Mouse (Mus musculus) liver, embryonic 16.5 days (tissue): Measurements from ENCODE around the gene Gm20696. TPM values are rescaled to one million over a fixed set of nuclear protein-coding genes. Genes with fewer than 3 reads are reported as not detected.

Experiments used
- ATAC-seq: fragments of 200-750 bp; cut with Nextera tagmentation; 2 replicates; pipeline ENCODE4 v1.8.0; 2017; ENCODE audit warnings: low read depth, mild to moderate bottlenecking, moderate number of reproducible peaks, moderate library complexity
- H3K27ac ChIP-seq: fragments of 300-500 bp; sonication (generic); 2 replicates; pipeline ENCODE4 v1.5.1; 2014; ENCODE audit warnings: mild to moderate bottlenecking, low read length
- H3K27me3 ChIP-seq: fragments of 300-500 bp; sonication (generic); 2 replicates; pipeline ENCODE4 v1.6.1; 2014; ENCODE audit warnings: low read depth, low read length, mixed read lengths; ENCODE audit not compliant: control insufficient read depth, insufficient read depth
- H3K36me3 ChIP-seq: fragments of 300-500 bp; sonication (generic); 2 replicates; pipeline ENCODE4 v1.6.1; 2014; ENCODE audit warnings: mild to moderate bottlenecking; ENCODE audit not compliant: control insufficient read depth, insufficient read depth
- H3K4me1 ChIP-seq: fragments of 300-500 bp; sonication (generic); 2 replicates; pipeline ENCODE4 v1.6.1; 2014; ENCODE audit warnings: low read depth, low read length, mixed read lengths; ENCODE audit not compliant: control insufficient read depth
- H3K4me2 ChIP-seq: fragments of 300-500 bp; sonication (generic); 2 replicates; pipeline ENCODE4 v1.6.1; 2014; ENCODE audit warnings: low read depth, low read length, mixed read lengths
- H3K4me3 ChIP-seq: fragments of 300-500 bp; sonication (generic); 2 replicates; pipeline ENCODE4 v1.5.1; 2014; ENCODE audit warnings: low read depth, mild to moderate bottlenecking, low read length
- H3K9ac ChIP-seq: fragments of 300-500 bp; sonication (generic); 2 replicates; pipeline ENCODE4 v1.6.1; 2014; ENCODE audit warnings: low read depth, low read length
- H3K9me3 ChIP-seq: fragments of 300-500 bp; sonication (generic); replicated peaks from 2 replicates; pipeline ENCODE4 v1.6.1; 2016; ENCODE audit warnings: low read length; ENCODE audit not compliant: control insufficient read depth
- WGBS: fragments of 180-500 bp; shearing (Covaris S2); extraction: QIAGEN DNeasy Blood & Tissue Kit; methylation state at CpG from one replicate; pipeline ENCODE4 v1.1.7; 2014; ENCODE audit not compliant: insufficient replicate concordance; 5-methylcytosine and 5-hydroxymethylcytosine counted together
- polyA plus RNA-seq: library from polyadenylated mRNA; unstranded; fragments of >200 nt; fragmentation: Nextera tagmentation; extraction: Ambion mirVana; gene quantifications from 2 replicates; pipeline ENCODE4 v1.2.1, GENCODE M21; 2015

Gene Gm20696
- polyA plus RNA-seq, 1 experiment from 2014 or later: 0.35 TPM

DNA sequence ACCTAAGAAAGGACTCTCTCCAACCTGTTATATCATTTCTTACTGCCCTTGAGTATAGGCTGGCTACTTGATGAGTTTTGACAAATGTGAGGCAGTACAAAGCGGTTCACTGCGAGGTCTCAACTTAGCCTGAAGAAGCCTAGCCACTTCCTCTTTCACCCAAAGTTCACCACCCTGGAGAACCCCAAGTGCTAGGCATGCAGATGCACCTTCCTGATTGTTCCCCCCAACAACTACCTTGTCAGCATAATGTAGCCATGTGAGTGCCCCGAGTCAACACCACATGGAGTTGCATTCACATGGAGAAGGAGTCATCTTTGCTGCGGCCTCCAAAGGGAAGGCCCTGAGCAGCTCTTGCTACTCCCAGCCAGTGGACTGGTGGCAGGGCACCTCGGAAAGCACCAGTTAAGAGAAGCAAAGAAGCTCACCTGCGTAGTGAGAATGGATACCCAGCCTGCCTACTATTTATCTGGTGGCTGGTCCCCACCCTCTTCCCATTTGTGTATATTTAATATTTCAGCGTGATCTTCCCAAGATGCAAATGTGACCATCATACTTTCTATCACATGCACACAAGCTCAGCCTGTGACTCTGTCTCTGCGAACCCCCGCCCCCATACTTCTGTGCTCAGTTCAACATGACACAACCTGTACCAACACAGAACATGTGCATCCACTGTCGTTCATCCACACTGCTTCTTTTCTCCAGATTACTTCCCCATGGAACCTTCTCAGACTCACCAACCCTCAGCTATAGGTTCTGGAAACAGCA, 424.8 kb downstream of the Gm20696 start:
- H3K36me3 ChIP-seq: no peaks in the 10 kb centered on the region
- no peak overlapping the region for H3K4me2 ChIP-seq
- ATAC-seq: no peak
- no peak overlapping the region for H3K9ac ChIP-seq
- no peak overlapping the region for H3K4me3 ChIP-seq
- 61% methylated on average over 10 of the region's 10 CpGs for WGBS
- no peaks in the 10 kb centered on the region for H3K9me3 ChIP-seq
- no peaks in the 10 kb centered on the region for H3K27me3 ChIP-seq
- H3K27ac ChIP-seq: no peak overlapping the region
- no peaks in the 10 kb centered on the region for H3K4me1 ChIP-seq

GRCm38 (mm10) chr6:99240764-99241163, 425.8 kb downstream of the Gm20696 start:
- no peaks in the 10 kb centered on the region for H3K9me3 ChIP-seq
- H3K4me1 ChIP-seq: no peaks in the 10 kb centered on the region
- no peaks in the 10 kb centered on the region for H3K36me3 ChIP-seq
- no peaks in the 10 kb centered on the region for H3K27me3 ChIP-seq
- no peak overlapping the region for H3K4me2 ChIP-seq
- ATAC-seq: no peak
- no peak overlapping the region for H3K4me3 ChIP-seq
- H3K27ac ChIP-seq: no peak overlapping the region
- H3K9ac ChIP-seq: no peak overlapping the region

DNA sequence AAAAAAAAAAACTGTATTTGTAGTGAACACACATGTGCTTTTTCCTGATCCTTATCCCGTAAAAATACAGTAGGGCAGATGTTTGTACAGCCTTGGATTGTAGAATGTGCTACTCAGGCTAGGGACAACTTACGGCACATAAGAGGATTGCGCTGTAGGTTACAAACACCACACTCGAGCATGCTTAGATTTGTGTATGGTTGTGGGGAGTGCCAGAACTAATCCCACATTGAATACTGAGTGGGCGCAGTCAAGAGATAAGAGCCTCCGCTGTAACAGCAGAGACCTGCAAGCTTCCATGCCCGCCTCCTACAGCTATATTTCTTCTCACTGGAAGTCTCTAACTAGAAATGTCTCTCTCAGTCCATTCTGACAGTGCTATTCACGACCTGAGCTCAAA, 431.0 kb downstream of the Gm20696 start:
- no peaks in the 10 kb centered on the region for H3K36me3 ChIP-seq
- H3K9ac ChIP-seq: no peak overlapping the region
- H3K4me1 ChIP-seq: no peaks in the 10 kb centered on the region
- no peak overlapping the region for H3K27ac ChIP-seq
- H3K4me3 ChIP-seq: no peak overlapping the region
- no peaks in the 10 kb centered on the region for H3K27me3 ChIP-seq
- ATAC-seq: no peak
- no peaks in the 10 kb centered on the region for H3K9me3 ChIP-seq
- WGBS: 41% methylated on average over 8 of the region's 8 CpGs
- H3K4me2 ChIP-seq: no peak overlapping the region

- Histone ChIP-seq H3K9ac (no peak overlapping the region), H3K4me1 (no peaks in the 10 kb centered on the region), H3K36me3 (no peaks in the 10 kb centered on the region), H3K9me3 (no peaks in the 10 kb centered on the region), H3K27ac (no peak overlapping the region), H3K27me3 (no peaks in the 10 kb centered on the region), H3K4me3 (no peak overlapping the region), H3K4me2 (no peak overlapping the region)
- no peak for ATAC-seq
- WGBS: 79% methylated on average over 10 of the region's 10 CpGs
Observed at GRCm38 (mm10) chr6:99233411-99233810, 433.2 kb downstream of the Gm20696 start.

DNA sequence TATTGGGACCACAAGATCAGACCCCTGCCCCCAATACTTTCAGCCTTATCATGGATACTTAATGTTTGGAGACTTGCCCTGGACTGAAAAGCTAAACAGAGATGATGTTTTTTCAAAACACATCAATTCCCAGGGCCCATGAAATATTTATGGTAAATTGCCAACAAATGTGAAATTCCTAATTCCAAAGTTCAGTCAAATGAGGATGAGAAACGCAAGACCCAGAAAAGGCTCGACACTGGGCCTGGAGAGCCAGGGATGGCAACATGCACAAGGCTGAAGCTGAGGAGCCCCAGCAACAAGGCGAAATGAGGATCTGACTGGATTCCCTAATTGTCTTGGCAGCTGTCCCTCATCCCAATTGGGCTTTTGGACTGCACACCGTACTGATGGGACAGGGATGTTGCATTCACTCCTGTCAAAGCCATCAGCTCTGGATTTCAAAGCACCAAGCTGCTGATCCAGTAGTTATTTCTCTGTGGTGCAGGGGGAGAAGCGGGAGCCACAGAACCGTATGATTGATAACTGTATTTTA, 438.2 kb downstream of the Gm20696 start:
- no peak overlapping the region for H3K27ac ChIP-seq
- WGBS: 75% methylated on average over 6 of the region's 6 CpGs
- H3K27me3 ChIP-seq: no peaks in the 10 kb centered on the region

GRCm38 (mm10) chr6:99221147-99221546, 445.4 kb downstream of the Gm20696 start:
- Histone ChIP-seq H3K4me1 (no peaks in the 10 kb centered on the region), H3K27ac (no peak overlapping the region), H3K4me2 (no peak overlapping the region), H3K36me3 (no peaks in the 10 kb centered on the region), H3K4me3 (no peak overlapping the region), H3K27me3 (no peaks in the 10 kb centered on the region), H3K9ac (no peak overlapping the region), H3K9me3 (no peaks in the 10 kb centered on the region)
- 72% methylated on average over 5 of the region's 5 CpGs for WGBS
- no peak for ATAC-seq

More for the DNA sequence above, 438.2 kb downstream of the Gm20696 start:
- H3K4me3 ChIP-seq: no peak overlapping the region
- no peak for ATAC-seq
- no peaks in the 10 kb centered on the region for H3K9me3 ChIP-seq
- H3K4me2 ChIP-seq: no peak overlapping the region
- H3K4me1 ChIP-seq: peaks cover 2% of the 10 kb centered on the region; the same call in 1 of the 2 replicates
- H3K9ac ChIP-seq: no peak overlapping the region
- H3K36me3 ChIP-seq: no peaks in the 10 kb centered on the region

DNA sequence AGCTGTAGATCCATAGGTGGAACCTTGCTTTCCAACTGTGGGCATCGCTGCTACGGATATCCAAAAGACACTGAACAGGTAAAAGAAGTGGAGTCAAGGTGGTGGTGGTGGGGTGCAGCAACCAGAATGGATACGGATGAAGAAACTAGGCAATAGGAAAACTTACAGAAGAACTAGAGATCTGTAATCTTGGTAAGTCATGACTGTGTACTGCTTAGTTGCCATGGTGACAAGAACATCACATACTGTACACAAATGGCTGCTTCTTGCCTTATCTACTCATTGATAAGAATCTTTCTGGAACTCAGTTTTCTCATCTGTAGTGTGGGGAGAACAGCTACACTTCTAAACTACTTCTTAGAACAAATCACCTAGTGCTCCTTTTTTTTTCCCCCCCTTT, 446.1 kb downstream of the Gm20696 start:
- Histone ChIP-seq H3K36me3 (no peaks in the 10 kb centered on the region), H3K27ac (no peak overlapping the region), H3K4me2 (no peak overlapping the region), H3K27me3 (no peaks in the 10 kb centered on the region), H3K9ac (no peak overlapping the region), H3K4me3 (no peak overlapping the region), H3K4me1 (no peaks in the 10 kb centered on the region), H3K9me3 (no peaks in the 10 kb centered on the region)
- no peak for ATAC-seq
- 83% methylated on average over 3 of the region's 3 CpGs for WGBS

DNA sequence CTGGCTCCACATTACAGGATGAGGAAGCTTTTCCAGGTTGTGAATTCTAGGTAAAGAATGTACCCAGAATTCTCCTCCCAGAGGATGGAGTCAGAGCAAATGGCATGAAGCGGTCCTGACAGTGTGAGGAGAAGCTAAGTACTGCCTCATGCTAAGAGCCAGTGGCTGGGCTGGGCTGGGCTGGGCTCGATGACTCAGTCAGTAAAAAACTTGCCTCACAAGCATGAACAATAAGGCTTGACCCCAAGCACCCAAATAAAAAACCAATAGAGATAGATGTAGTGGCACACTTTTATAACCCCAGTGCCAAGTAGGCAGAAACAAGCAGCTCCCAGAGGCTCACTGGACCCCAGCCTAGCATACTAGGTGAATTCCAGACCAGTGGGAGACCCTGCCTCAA, 448.8 kb downstream of the Gm20696 start:
- WGBS: 64% methylated on average over 2 of the region's 2 CpGs
- H3K4me3 ChIP-seq: no peak overlapping the region
- no peaks in the 10 kb centered on the region for H3K27me3 ChIP-seq
- no peak overlapping the region for H3K4me2 ChIP-seq
- no peaks in the 10 kb centered on the region for H3K9me3 ChIP-seq
- H3K36me3 ChIP-seq: no peaks in the 10 kb centered on the region
- no peak overlapping the region for H3K27ac ChIP-seq
- no peak for ATAC-seq
- no peaks in the 10 kb centered on the region for H3K4me1 ChIP-seq
- H3K9ac ChIP-seq: no peak overlapping the region

DNA sequence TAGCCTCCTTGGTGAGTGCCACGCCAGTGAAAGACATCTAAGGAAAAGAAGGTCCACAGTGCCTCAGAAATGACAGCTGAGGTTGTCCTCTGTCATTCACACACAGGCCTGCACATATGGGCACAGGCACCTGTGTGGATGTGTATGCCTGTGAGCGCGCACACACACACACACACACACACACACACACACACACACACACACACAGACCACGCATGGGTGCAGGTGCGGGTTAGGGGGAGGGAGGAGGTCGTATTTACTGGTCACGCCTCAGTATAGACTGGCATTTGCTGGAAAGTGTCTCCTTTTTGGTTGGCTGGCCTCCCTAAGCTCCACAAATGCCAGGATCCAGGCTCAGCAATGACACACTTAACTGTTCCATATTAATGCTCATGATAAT, 449.4 kb downstream of the Gm20696 start:
- no peak for ATAC-seq
- H3K9me3 ChIP-seq: no peaks in the 10 kb centered on the region
- H3K4me2 ChIP-seq: no peak overlapping the region
- no peaks in the 10 kb centered on the region for H3K4me1 ChIP-seq
- no peaks in the 10 kb centered on the region for H3K36me3 ChIP-seq
- H3K4me3 ChIP-seq: no peak overlapping the region
- 84% methylated on average over 7 of the region's 7 CpGs for WGBS
- no peaks in the 10 kb centered on the region for H3K27me3 ChIP-seq
- H3K27ac ChIP-seq: no peak overlapping the region
- H3K9ac ChIP-seq: no peak overlapping the region
